Mouse (Mus musculus) megakaryocyte, embryonic 14.5 days (primary cell): ENCODE data around the gene Hrc.

ENCODE experiments used
- FLI1 ChIP-seq: IDR thresholded peaks from 2 replicates; pipeline ENCODE4 v1.6.1; 2012; ENCODE audit warnings: low read length, inconsistent platforms, mixed read lengths
- GATA1 ChIP-seq: IDR thresholded peaks from 3 replicates; pipeline ENCODE4 v1.6.1; 2012; ENCODE audit warnings: mixed read lengths, low read length, inconsistent platforms, borderline replicate concordance

DNA sequence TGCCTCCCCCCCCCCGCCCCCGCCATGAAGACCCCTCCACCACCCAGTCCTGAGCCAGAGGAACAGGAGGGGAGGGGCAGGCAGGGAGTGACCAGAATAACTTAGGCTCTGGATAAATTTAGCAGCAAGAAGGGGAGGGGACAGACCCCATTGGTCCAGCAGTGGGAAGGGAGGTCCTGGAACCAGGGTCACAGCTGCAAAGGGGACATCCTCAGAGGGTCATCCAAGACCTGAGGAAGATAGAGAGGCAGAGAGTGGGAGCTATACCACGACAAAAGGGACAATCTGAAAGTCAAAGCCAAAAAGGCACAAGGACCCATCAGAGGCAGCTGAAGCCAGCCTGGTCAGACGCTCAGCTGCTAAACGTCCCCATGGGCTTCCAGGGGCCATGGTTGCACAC is at the start of gene Hrc:
- TF ChIP-seq GATA1 = no peak
- no peak for TF ChIP-seq FLI1
